Mouse (Mus musculus) kidney, postnatal 4 days (tissue): ENCODE data around the gene Pth2.
"Not testable (repeated sequence)": the region's sequence is repeated elsewhere in the genome, so short reads cannot be mapped to it uniquely, and the experiment has no call there.

Source experiments
- DNase-seq, 2 experiments: peaks; one replicate each; pipeline ENCODE4 v3.0.0; 2021; ENCODE audit warnings: mixed read lengths in 2 of 2

Pth2 gene

GRCm38 (mm10) chr7:45154096-45154992 is 26.5 kb upstream of the Pth2 start, which contains the start of the genes Pih1d1 and Aldh16a1:
Gene Pih1d1, plus strand, starts transcription at chr7:45154303.
Gene Aldh16a1, minus strand, starts transcription at chr7:45154584.
- peak; percentile 98 to 99 for DNase-seq

GRCm38 (mm10) chr7:45154993-45155514 is 25.7 kb upstream of the Pth2 start:
- DNase-seq: peak; percentile 79 to 85

DNA sequence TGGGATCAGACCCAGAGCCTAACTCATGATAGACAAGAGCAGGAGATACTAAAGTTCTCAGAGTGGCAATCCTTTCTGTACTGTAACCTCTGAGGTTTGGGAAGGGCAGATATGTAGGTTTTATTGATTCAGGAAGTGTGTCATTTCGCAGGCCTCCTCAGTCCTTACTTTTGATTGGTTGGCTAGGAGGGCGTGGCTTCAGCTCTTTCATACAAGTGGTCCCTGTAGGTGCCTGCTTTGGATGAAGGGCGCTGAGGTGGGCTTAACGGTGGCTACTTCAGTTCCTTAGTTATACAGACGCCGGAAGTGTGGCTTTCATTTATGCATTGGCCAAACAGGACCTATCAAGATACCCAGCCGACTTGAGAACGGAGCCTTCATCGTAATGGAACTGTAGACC is 25.2 kb upstream of the Pth2 start:
- peak in 1 of 2 experiments; percentile 32 for DNase-seq

- no peak for DNase-seq
These were observed 24.6 kb upstream of the Pth2 start for GRCm38 (mm10) chr7:45156206-45156605.

GRCm38 (mm10) chr7:45157459-45157858 is 23.3 kb upstream of the Pth2 start:
- DNase-seq: no peak

DNA sequence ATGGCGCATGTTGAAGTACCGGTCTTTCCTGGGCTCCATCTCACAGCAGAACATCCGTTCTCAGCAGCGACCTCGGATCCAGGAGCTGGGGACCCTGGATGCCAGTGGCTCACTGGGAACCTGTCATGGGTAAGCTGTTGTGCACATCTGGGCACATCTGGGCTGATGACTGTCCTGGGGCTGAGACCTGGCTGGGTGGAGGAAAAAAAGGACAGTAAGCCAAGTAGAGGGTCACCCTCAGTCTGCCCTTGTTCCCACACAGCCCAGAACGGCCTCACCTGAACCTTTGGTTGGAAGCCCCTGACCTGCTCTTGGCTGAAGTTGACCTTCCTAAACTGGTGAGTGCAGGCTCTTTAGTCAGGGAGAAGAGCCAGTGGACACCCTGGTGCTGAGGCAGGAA is 21.8 kb upstream of the Pth2 start:
- no peak for DNase-seq

DNA sequence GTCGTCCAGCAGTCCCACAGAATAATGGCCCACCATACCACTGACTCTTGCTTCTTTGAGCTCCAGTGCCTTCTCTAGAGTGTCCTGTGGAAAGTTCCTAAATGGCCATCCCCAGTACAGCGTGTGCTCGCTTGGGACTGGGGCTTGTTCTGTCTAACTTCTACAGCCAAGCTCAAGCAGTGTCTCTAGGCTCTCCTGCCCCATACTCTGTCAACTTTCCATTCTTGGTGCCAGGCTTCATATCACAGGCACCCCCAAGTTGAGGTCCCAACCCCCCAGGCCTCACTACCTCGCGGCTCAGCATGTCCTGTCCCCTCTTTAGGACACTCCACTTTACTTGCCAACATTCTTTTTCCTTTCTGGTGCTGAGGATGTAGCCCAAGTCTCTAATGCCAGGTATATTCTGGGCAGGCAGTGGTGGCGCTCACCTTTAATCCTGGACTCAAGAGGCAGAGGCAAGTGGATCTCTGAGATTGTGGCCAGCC is 20.4 kb upstream of the Pth2 start:
- no peak for DNase-seq

DNA sequence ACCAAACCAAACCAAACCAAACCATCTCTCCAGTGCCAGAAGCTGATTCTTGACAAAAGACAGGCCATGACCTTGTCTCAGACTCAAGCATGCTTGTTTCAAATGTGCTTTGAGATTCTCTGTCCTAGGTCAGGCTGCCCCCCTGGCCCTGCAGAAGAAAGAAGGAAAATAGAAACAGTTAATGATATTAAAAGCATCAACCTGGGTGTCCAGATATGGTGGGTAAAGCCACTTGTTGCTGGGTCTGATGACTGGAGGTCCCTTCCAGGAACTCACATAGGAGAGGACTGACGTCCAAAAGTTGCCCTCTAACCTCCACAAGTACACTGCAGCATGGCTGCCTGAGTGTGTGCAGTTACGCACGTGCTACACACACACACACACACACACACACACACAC is 19.9 kb upstream of the Pth2 start:
- no peak for DNase-seq

DNA sequence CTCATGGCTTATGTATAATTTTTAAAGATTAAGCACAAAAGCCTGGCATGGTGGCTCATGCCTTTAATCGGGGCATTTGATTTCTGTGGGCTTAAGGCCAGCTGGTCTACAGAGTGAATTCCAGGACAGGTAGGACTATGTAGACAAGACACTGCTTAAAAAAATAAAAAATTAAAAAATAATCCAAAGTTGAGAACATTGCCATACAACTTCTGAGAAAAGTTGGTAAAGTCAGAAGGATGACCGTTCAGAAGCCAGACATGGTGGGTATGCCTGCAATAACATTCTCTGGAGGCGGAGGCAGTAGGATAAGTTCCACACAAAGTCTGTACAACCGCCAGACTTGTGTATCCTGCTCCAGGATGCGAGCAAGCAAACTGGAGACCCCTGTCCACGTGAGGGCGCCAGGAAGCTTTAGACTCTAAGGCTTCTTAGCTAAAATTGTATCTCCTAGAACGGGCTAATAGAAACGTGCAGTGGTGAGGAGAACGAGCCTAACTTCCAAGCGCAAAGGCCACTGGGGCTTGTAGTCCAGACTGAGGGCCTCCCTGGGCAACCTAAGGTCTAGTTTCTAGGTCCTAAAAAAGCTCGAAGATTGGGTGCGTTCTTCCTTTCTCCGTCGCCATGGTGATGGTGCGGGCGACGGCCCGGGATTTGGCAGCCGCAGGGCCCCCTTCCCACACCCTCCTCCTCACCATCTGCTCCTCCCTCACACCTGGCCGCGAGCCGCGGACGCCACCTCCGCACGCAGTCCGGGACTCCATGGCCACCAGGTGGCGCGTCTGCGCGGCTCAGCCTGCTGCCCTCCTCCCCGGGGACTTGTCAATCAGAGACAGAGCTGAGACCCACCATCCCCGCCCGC is 19.0 kb upstream of the Pth2 start:
- DNase-seq: peak; percentile 93 to 94

DNA sequence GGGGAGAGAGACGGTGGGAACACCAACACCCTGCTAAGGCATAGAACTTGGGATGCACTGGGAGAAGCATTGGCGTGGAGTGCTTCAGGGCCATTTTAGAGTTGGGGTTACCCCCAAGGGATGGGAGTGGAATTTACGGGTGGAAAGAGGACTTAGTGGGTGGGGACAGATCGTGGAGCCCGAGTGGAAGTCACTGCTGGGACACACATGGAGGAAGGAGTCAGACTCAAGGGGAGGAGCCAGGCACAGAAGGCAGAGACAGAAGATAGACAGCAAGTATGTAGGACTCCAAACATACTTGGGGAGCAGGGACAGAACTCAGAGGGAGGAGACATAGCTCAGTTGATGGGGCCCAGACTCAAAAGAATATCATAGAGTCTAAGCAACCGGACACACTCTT is 18.2 kb upstream of the Pth2 start:
- no peak for DNase-seq

- DNase-seq: no peak
These were observed 17.7 kb upstream of the Pth2 start for GRCm38 (mm10) chr7:45162996-45163615.

DNA sequence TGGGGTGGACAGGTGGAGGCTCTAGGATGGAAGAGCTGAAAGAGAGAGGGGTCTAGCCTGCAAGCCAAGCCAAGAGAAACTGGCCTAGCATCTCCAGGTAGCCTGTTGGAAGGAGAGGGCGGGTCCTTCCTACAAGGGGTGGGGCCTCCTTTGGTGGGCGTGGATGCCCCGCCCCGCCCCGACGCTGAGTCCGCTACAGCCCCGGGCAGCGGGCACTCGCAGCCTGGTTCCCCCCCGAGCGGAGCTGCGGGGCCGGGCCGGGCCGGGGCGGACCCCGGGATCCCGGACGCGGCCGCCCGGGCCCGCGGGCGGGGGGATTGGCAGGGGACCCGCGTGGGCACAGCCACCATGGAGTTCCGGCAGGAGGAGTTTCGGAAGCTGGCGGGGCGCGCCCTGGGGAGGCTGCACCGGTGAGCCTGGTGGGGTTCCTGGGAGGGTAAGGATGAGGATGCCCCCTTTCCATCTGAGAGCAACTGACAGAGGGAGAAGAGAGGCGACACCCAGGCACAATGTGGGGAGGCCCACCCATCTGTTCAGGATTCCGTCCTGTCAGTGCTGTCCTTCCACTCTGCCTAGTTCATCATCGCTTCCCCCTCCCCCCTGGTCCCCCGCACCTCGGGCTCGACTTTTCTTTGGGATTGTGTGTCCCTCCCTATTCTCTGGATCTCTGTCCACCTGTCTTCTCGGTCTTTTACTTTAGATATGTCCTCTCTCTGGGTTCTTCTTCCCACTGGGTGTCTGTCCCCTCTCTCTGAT is 16.9 kb upstream of the Pth2 start, which contains the start of gene Slc17a7:
Gene Slc17a7 (plus strand): TSS at position 215 of the 756 bp plus-strand sequence.
- peak; percentile 61 to 67 for DNase-seq

GRCm38 (mm10) chr7:45164833-45165232 is 16.0 kb upstream of the Pth2 start:
- DNase-seq: no peak

GRCm38 (mm10) chr7:45165701-45166100 is 15.1 kb upstream of the Pth2 start:
- no peak for DNase-seq

DNA sequence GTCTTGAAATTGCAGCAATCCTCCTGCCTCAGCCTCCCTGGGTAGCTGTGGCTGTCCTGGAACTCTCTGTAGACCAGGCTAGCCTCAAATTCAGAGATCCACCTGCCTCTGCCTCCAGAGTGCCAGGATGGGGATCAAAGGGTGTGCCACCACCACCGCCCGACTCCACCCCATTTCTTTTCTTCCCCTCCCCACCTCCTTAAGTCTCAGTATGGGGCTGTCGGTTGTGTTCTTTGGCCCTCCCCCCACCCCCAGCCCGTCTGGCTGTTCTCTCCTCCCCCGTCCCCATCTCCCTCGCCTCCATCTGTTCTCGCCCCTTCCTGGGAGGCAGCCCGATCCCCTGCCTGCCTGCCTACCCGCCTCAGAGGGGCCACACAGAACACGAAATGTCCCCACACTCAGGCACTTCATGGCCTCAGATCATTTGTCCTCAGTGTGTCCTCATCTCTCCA is 13.8 kb upstream of the Pth2 start:
- no peak for DNase-seq

GRCm38 (mm10) chr7:45167761-45168445 is 12.9 kb upstream of the Pth2 start:
- no peak for DNase-seq

GRCm38 (mm10) chr7:45168656-45169055 is 12.1 kb upstream of the Pth2 start:
- no peak for DNase-seq

- no peak for DNase-seq
These were observed 11.3 kb upstream of the Pth2 start for GRCm38 (mm10) chr7:45169495-45169894.

GRCm38 (mm10) chr7:45172974-45173373 is 7.8 kb upstream of the Pth2 start:
- peak in 1 of 2 experiments; percentile 44 for DNase-seq

GRCm38 (mm10) chr7:45173772-45174171 is 7.0 kb upstream of the Pth2 start:
- not testable (repeated sequence) for DNase-seq
